Mouse (Mus musculus) layer of hippocampus, postnatal 10 days (tissue): ENCODE data around the gene Ercc1. TPM values are rescaled to one million over a fixed set of nuclear protein-coding genes. Genes with fewer than 3 reads are reported as not detected.
A peak's percentile ranks its signal among the peaks of the same experiment; 100 is the strongest.

Experiments
- DNase-seq, 2 experiments: peaks; one replicate each; pipeline ENCODE4 v3.0.0; 2021; ENCODE audit warnings: low spot score in 2 of 2
- total RNA-seq, 2 experiments: library from RNA; stranded (reverse); gene quantifications; 2 replicates each; pipeline ENCODE4 v1.2.3; 2021

Gene Ercc1
- total RNA-seq, 2 experiments from 2014 or later, result 43.1 to 43.9 TPM

- peak; percentile 71 to 81 for DNase-seq
These were observed 11.7 kb upstream of the Ercc1 start for GRCm38 (mm10) chr7:19332709-19333352.

GRCm38 (mm10) chr7:19335583-19335982, 9.0 kb upstream of the Ercc1 start:
- no peak for DNase-seq

GRCm38 (mm10) chr7:19337122-19337521, 7.5 kb upstream of the Ercc1 start:
- DNase-seq, result no peak

- no peak for DNase-seq
These were observed 6.5 kb upstream of the Ercc1 start for GRCm38 (mm10) chr7:19338060-19338459.

- DNase-seq, result no peak
These were observed 6.0 kb upstream of the Ercc1 start for GRCm38 (mm10) chr7:19338596-19338995.

GRCm38 (mm10) chr7:19341250-19341649, 3.3 kb upstream of the Ercc1 start:
- no peak for DNase-seq

- no peak for DNase-seq
These were observed 2.7 kb upstream of the Ercc1 start for GRCm38 (mm10) chr7:19341761-19342409.

GRCm38 (mm10) chr7:19342481-19343027, 2.0 kb upstream of the Ercc1 start:
- DNase-seq, result peak; percentile 92 to 94

GRCm38 (mm10) chr7:19343210-19343808, 1.3 kb upstream of the Ercc1 start:
- DNase-seq, result peak; percentile 77 to 78

GRCm38 (mm10) chr7:19344938-19345471, 427 bp downstream of the Ercc1 start:
- peak; percentile 89 to 94 for DNase-seq

- no peak for DNase-seq
These were observed 4.8 kb downstream of the Ercc1 start for GRCm38 (mm10) chr7:19349188-19349915.

GRCm38 (mm10) chr7:19350221-19350620, 5.6 kb downstream of the Ercc1 start:
- no peak for DNase-seq

- no peak for DNase-seq
These were observed 10.4 kb downstream of the Ercc1 start for GRCm38 (mm10) chr7:19354991-19355390.

GRCm38 (mm10) chr7:19356311-19356710, 11.7 kb downstream of the Ercc1 start:
- DNase-seq, result no peak

- no peak for DNase-seq
These were observed 13.1 kb downstream of the Ercc1 start for GRCm38 (mm10) chr7:19357381-19358375.

GRCm38 (mm10) chr7:19358634-19359033, 14.1 kb downstream of the Ercc1 start:
- DNase-seq, result no peak

GRCm38 (mm10) chr7:19359299-19359891, 14.8 kb downstream of the Ercc1 start, which contains the start of the genes Cd3eap and Ppp1r13l:
Gene Cd3eap, minus strand, starts transcription at chr7:19359483.
Gene Ppp1r13l, plus strand, starts transcription at chr7:19359749.
- peak; percentile 86 to 91 for DNase-seq

- DNase-seq, result peak; percentile 71 to 74
These were observed 15.5 kb downstream of the Ercc1 start for GRCm38 (mm10) chr7:19359892-19360641.

- DNase-seq, result peak; percentile 79 to 88
These were observed 16.4 kb downstream of the Ercc1 start for GRCm38 (mm10) chr7:19360944-19361343.
